Mouse (Mus musculus) right cerebral cortex, postnatal 36 days (tissue): Measurements from ENCODE around the gene Dusp2.

Experiments
- DNase-seq, 2 experiments: peaks; one replicate each; pipeline ENCODE4 v3.0.0; 2022; ENCODE audit warnings: low spot score in 2 of 2, mixed read lengths in 1 of 2

The Dusp2 gene

DNA sequence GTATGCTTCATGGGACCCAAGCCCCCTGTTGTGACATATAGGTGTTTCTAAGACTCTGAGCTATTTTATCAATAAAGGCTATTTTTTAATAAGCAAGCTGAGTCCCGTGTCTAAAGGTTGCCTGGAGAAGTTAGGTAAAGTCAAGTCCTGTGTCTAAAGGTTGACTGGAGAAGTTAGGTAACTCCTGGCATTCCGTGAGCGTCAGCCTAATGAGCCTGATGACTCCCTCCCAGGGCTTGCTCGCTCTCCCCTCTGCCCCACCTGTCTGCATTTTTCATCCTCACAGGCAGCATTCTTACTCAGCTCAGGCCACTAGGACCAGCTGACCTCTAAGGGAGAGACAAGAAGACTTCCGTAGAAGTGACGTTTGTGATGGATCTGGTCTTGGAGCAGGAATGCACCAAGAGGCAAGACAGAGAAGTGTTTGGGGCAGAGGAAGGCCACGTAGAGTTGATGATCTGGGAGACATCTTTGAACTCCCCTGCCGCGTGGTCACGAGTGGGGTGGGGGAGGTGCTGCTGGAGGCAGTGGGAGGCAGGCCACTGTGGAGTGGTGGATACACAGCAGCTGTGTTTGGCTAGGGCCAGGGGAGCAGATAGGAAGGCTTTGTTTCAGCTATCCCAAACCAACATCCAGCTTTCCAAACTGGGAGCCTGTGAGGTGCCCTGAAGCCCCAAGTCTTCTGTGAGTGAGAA, 31.3 kb downstream of the Dusp2 start:
- no peak for DNase-seq

DNA sequence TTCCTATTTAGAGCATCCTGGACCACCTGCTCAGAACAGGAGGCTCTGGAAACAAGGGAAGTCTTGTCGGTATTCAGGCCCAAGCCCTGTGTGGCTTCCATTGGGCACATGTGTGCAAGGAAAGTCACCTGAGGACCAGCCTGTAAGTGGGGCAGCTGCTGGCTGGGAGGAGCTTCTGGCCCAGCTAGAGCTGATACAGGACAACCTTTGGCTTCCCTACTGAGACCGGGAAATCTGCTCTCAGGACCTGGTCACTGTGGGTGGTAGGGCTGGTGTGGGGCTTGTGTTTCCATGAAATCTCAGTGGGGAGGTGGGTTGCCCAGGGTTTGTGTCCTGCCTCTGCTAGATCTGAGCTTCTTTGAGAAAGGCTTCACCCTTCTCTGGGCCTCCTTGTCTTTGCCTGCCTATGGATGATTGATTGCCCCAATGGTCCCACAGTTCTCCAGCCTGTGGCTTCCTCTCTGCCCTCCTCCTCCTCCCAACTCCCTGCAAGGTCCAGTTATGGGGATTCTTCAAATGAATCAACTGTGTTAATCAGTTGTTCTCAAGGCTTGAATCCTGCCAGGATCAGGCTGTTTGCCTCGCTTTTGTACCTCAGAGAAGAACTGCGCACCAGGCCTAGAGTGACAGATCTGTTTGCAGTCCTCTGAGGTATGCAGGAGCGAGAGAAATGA, 33.9 kb downstream of the Dusp2 start:
- no peak for DNase-seq

DNA sequence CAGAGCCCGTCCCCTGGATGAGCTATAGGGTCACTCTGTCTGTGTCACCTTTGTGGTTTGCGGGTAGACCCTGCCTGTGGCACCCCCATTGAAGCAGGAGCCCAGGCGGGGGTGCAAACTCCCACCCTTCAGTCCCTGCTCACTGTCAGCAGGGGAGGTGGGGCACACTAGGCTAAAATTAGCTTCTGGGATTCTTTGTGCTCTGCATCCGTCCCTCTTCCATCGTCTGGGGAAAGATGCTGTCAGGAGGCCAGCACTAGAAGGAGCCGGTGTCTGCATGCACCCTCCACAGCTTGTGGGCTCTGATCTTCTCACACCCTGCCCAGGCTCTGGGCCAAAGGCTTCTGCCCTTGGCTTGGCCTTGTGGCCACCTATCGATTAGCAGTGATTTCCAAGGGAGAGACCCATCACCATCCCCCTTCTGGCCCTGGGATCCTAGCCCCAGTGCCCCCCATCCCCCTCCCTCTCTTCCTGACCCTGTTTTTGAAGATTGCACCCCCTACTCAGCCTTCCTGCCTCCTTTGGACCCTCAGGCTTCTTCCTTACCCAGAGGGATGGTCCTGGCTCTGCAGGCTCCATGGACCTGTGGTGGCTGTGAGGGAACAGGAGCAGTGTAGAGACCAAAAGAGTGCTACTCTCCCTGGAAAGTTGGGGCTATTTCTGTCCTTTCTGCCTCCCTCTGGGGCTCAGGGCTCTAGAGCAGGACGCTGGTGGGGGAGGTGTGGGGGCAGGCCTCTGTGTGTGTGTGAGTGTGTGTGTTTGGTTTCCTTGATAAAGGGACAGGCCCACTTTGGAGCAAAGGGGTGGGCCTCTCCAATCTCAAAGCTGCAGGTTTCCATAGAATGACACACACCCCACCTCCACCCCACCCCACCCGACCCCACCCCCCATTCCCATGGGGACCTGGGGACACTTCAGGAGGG, 34.9 kb downstream of the Dusp2 start:
- peak in 1 of 2 experiments; percentile 17 for DNase-seq

DNA sequence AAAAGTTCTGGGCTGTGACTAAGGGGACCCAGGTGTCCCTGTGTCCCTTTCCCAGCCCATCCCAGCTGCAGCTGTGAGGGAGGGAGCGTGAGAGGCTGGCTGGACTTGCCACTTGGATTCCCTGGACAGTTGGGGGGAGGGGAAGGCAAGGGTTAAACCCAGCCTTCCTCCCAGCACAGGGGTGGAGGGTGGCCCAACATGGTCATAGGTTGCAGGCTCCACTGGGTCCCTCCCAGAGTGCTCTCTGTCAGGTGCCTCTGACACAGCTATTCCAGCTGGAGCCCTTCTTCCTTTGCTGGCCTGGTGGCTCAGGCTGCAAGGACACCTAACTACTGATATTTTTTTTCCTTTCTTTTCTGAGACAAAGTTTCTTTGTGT, 35.5 kb downstream of the Dusp2 start:
- no peak for DNase-seq

DNA sequence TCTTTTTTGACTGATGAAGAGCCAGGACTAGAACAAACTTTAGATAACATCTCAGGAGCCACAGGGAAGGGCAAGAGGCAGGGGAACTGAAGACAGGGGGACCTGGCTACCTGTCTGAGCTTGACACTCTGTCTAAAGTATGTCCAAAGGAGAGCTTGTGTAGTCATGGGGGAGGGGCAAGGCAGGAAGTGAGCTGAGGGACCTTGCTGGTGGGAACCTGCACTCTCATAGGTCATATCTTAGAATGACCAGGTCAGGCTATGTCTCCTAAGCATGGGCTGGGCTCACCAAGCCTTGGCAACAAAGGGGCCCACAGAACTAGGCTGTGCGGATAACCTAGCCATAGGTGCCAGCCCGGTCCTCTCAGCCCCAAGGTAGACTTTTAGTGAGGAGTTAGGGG, 36.1 kb downstream of the Dusp2 start:
- no peak for DNase-seq

DNA sequence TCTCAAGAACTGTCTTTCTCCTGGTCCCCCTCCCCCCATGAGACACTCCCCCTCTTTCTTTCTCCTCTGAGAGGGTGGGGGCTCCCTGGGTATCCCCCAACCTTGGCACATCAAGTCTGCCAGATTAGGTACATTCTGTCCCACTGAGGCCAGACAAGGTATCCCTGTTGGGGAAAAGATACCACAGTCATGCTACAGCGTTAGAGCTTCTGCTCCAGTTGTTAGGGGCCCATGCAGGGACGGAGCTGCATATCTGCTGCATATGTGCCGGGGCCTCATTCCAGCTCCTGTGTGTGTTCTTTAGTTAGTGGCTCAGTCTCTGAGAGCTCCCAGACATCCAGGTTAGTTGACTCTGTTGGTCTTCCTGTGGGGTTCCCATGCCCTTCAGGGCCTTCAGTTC, 38.2 kb downstream of the Dusp2 start:
- DNase-seq: no peak

DNA sequence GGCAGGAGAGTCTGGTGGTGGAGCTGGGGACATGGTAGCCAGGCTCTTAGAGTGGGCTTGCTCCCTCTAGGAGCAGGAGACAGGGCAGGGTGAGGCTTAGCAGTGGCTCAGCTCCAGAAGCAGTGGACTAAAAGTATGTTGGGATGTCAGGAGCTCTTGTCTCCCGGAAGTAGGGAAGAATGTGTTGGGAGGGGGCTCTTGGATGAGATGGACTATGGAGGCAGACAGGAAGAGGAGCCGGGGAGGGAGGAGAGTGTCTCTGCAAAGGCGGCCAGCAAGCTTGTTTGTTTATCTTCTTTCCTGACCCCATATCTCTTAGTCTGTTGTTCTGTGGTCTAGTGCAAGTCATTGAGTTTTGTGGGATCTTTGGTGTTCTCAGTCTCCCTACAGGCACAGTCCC, 39.1 kb downstream of the Dusp2 start:
- no peak for DNase-seq

DNA sequence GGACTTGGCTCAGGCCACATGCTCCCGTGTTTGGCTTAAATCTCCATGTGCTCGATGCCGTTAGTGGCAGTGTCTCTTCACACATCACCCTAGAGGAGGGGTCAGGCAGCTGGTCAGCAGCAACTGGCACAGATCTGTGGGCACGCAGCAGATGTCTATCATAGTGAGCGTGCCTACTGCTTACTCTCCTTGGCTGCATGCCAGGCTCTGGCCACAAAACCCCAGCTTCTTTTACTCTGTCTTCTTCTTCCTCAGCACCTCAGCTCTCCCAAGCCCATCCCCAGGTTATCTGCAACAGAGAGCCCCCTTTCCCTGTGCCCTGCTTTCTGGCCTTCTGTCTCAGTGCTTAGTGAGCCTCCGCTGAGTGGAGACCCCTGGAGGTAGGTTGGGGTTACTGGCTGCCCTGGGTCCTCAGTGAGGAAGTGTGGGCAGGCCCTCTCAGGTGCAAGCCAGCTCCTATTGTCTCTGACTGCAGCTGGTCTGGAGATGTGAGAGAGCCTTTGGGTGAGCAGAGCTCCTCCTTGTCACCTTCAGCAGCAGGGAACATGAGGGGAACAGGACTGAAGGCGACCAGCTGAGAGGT, 39.9 kb downstream of the Dusp2 start:
- no peak for DNase-seq

DNA sequence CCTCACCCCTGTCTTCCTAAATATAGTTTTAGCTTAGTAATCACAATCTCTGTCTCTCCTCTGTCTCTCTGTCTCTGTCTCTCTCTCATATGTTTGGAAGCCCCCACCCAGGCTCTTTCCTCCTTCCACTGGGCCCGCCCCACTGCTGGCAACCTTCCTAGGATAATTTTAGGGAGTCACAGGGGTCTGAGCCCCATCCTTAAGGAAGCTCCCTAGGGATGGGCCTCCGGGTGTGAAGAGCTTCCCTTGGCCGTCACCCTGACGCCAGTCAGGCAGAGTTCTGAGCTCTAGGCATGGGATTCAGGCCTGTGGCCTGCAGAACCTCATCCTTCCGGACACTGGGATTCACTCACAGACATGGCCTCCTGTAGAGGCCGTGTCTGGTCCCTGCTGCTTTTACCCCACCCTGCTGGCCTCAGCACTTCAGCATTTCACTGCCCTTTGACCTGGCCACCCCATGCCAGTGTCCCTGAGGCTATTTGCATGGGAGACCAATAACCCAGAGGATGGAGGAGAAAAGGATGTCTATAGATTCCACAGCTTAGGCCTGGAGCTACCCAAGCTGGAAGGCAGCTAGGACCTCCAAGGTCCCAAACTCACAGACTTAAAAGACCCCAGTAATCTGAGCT, 40.6 kb downstream of the Dusp2 start:
- DNase-seq: no peak

DNA sequence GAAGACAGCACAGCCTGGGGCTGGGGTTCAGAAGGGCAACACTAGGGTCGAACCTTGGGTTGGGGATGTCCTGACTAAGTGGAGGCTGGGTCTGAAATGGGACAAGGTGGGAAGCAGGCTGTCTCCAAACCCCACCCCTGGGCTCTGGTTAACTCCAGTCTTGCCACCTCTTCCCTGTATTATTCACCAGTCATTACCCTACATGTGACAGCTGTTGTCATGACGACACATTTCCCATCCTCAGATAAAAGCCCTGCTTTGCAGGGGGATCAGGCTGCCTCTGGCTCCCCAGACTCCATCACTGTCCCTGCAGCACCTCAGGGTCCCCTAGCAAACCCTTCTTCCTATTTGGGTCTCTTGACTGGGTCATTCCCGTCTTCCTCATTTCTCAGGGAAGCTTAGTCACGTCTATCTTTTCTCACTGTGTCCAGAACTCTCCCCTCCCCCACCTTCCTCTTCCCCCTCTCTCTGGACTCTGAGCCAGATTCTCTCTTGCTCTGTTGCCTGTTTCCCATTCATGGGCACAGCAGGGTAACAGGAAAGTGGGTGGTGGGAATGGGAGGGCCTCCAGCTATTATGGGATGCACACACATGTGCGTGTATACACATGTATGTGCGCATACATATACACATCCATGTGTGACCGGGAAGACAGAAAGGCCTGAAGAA, 42.1 kb downstream of the Dusp2 start:
- no peak for DNase-seq

DNA sequence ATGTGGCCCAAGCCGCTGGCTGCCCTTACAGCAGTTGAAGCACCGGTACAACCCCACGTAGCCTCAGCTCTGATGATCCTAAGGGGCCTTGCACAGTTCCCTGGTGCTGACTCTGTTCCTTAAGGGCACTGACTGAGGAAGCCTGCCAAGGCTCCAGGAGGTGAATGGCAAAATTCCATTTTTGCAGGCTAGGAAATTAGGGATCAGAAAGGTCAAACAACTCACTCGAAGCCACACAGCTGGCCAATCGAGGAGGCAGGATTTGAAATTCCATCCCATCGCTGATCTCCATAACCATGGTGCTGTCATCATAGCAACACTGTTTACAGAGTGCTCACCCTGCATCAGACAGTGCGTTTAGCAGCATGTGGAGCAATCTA, 42.6 kb downstream of the Dusp2 start:
- no peak for DNase-seq

DNA sequence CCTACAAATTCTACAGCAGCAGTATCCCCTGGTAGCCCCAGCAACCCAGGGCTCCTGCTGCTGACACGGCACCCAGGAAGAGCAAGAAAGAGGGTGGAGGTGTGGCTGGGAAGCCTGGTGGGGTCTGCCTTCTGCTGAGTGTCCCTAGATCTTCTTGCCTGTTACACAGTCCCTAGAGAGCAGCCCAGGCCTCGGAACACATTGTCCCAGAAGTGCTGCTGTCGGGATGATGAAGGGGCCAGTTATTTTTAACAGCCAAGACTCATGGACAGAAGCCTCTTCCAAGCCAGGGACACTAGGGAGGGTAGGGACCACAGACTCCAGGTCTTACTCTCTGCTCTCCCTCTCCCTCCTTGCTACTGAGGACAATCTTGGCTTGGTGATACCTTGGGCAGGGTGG, 43.3 kb downstream of the Dusp2 start:
- DNase-seq: no peak

DNA sequence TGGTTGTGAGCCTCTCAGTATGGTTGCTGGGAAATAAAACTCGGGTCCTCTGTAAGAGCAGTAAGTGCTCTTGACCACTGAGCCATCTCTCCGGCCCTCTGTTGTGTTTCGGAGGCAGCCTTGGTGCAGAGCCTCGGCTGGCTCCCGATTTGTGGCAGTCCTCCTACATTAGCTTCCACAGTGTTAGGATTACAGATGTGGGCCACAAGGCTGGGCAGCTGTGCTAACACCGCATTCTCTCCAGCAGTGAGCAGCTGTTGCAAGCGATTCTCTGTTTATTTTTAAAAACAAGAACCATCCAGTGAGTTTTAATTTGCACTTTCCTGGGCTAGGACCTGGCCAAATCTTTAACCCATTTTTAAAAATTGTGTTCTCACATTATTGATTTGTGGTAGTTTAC, 47.9 kb downstream of the Dusp2 start:
- DNase-seq: no peak

DNA sequence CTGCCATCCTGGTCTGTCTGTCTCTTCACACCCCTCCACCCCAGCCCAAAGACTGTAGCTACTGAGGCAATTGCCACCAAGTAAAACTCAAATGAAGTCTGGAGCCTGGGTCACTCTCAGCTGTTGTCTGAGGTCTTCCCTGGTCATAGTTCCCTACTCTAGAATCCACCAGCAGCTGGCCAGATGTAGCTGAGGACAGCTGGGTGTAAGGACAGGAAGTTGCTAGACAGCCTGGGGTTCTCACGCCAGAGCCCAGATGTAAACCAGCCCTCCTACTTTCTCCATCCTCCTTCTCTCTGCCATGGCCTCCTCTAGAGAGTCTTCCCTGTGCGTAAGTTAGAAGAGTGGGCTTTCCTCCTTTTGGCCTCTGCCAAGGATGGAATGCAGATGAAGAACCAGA, 51.6 kb downstream of the Dusp2 start:
- DNase-seq: no peak
